Mouse (Mus musculus) bone marrow, adult 2 months (tissue): Measurements from ENCODE around the gene Fam120b.

Source experiments
- CTCF ChIP-seq: fragments of 200-500 bp; IDR thresholded peaks from 2 replicates; pipeline ENCODE4 v1.5.1; 2011; ENCODE audit warnings: low read length, control low read depth; ENCODE audit not compliant: control insufficient read depth, insufficient read depth
- POLR2A ChIP-seq: fragments of 200-500 bp; IDR thresholded peaks from 2 replicates; pipeline ENCODE4 v1.6.1; 2011; ENCODE audit warnings: low read depth, mild to moderate bottlenecking, control low read depth, low read length, borderline replicate concordance; ENCODE audit not compliant: control insufficient read depth

DNA sequence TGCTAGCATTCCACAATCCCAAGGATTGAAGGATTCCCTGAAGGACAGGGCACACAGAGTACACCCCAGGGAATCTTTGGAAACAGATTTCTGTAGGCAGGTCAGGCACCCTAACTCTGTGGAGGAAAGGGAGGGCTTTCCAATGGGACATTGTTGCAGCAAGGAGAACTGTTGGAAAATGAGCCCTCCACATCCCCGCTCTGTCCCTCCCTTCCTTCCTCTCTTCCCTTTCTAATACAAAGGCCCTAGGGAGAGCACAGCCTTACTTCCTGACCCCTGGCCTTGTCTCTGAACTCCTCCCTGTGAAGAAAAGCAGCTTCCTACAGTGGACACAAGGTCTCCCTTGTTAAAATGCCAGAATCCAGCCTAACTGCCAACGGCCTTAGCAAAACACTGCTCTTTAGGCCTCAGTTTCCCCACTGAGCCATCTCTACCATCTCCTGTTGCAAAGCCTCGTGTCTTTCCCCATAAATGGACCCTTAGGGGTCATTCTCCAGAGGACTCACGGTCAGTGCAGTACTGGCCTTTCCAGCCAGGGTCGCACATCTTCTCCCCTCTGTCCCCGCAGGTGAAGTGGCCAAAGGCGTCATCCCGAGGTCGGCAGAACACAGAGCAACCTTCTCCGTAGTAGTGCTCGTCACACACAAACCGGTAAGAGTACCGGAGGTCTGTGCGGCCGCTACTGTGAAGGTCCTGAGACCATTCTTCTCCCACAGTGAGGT, 22.9 kb upstream of the Fam120b start:
- no peak for TF ChIP-seq CTCF
- no peak for TF ChIP-seq POLR2A
